Mouse (Mus musculus) 3T3-L1 (cell line): Measurements from ENCODE around the gene Il21r.

ENCODE experiments used
- DNase-seq: peaks from one replicate; pipeline ENCODE4 v3.0.0-alpha.2; 2015; ENCODE audit warnings: low read depth, low spot score

Gene Il21r

DNA sequence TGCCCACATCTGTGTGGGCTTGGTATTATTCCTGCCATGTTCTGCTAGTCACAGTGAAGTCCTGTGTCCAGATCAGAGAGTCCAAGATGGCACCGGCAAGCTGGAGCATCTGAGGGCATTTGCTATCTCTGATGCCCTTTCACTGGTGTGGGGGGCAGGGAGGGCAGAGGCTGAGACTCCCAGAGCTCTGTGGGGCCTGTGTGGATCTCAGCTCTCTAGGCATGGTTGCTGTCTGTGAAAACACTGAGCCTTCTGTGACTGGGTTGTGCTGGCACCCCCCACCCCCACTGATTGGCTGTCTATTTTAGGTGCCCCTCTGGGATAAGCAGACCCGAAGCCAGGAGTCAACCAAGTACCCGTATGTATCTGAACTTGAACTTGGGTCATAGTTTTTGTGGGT is 28.4 kb upstream of the Il21r start:
- DNase-seq = no peak

DNA sequence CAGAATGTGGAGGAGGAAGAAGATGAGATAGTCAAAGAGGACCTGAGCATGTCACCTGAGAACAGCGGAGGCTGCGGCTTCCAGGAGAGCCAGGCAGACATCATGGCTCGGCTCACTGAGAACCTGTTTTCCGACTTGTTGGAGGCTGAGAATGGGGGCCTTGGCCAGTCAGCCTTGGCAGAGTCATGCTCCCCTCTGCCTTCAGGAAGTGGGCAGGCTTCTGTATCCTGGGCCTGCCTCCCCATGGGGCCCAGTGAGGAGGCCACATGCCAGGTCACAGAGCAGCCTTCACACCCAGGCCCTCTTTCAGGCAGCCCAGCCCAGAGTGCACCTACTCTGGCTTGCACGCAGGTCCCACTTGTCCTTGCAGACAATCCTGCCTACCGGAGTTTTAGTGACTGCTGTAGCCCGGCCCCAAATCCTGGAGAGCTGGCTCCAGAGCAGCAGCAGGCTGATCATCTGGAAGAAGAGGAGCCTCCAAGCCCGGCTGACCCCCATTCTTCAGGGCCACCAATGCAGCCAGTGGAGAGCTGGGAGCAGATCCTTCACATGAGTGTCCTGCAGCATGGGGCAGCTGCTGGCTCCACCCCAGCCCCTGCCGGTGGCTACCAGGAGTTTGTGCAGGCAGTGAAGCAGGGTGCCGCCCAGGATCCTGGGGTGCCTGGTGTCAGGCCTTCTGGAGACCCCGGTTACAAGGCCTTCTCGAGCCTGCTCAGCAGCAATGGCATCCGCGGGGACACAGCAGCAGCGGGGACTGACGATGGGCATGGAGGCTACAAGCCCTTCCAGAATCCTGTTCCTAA is 27.3 kb upstream of the Il21r start:
- DNase-seq = no peak

DNA sequence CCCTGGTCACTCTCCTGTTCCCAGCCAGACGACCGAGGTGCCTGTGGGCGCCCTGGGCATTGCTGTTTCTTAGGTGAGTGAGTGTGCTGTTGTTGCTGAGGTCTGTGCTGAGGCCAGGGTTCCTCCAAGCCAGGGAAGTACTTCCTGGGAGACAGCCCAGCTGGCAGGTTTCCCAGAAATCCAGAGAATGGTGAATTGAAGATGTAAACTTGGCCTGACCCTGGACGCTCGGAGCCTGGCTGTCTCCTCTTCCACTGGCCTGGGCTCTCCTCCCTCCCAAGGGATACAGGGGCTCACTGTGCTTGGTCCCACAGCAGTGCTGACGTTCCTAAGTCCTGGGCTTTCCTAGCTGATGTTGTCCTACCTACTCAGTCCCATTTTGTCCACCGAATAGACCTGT is 26.2 kb upstream of the Il21r start:
- peak; percentile 85 for DNase-seq

DNA sequence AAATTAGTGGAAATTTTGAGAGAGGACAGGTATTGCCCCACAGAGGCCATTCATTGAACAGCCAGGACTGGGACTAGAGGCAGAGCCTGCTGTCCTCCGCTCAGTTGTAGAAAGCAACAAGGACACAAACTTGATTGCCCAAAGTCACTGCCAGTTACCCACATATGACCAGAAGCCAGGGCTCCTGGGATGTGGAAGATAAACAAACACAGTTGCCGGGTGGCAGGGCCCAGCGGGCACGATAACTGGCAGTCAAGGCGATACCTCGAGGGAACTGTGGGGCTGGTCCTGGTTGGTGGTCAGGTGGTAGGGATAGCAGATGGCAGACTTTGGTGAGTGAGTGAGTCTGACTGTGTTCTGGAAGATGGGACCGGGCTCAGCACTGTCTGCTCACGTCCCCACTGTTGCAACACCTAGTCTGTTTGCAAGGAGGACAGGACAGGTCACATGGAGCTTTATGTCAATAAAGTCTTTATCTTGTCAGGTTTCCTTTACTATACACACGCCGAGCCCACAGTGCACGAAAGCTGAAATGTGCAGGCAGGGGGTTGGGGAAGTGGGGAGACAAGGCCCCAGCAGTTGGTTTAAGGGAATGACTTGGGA is 25.6 kb upstream of the Il21r start:
- no peak for DNase-seq

DNA sequence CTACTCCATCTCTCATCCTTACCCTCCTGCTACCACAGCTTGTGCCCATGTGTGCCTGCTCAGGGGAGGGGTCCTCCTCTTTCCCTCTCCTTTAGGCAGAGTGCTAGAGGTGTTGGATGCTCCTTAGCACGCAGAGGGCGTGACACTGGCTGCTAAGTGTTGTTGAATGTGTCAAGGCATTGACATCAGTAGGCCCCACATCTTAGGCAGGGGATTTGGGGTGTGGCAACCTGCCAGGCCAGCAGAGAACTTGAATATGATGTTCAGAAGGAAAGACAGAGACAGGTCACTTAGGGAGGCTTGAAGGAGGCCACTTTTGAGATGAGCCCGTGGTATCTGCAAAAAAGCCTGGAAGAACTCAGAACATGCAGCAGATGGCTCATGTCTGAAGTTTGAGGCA is 25.1 kb upstream of the Il21r start:
- no peak for DNase-seq

DNA sequence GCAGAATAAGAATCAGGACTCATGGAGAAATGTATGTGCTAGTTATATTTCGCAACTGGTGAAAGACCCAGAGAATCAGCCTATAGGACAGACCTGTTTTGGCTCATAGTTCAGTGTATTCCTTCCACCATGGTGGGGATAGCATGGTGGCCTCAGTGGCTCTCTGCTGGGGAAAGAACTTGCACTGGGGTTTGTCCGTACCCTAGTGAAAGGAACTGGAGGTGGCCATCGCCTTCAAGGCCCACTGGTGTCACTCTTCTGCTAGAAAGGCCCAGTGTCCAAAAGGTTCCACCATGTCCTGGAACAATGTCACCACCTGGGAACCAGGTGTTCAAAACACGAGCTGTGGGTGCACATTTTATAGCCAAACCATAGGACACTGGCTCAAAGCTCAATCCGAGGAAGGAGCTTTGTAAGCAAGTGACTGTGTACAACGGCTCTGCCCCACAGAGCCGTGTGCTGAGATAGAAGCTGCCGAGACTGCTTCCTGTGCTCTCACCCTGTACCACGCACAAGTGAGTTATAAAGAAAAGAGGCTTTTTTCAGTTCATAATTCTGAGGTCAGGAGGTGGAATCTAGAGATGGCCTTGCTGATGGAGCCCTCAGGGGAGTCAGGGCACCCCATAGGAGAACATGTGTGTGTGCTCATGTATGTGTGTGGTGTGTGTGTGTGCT is 23.5 kb upstream of the Il21r start:
- DNase-seq = no peak

DNA sequence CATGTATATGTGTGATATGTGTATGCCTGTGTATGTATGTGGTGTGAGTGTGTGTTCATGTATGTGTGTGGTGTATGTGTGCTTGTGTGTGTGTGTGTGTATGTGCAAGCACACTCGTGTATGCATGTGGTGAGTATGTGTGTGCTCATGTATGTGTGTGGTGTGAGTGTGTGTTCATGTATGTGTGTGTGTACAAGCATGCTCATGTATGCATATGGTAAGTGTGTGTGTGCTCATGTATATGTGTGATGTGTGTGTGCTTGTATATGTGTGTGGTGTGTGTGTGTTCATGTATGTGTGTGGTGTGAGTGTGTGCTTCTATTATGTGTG is 23.0 kb upstream of the Il21r start:
- no peak for DNase-seq

DNA sequence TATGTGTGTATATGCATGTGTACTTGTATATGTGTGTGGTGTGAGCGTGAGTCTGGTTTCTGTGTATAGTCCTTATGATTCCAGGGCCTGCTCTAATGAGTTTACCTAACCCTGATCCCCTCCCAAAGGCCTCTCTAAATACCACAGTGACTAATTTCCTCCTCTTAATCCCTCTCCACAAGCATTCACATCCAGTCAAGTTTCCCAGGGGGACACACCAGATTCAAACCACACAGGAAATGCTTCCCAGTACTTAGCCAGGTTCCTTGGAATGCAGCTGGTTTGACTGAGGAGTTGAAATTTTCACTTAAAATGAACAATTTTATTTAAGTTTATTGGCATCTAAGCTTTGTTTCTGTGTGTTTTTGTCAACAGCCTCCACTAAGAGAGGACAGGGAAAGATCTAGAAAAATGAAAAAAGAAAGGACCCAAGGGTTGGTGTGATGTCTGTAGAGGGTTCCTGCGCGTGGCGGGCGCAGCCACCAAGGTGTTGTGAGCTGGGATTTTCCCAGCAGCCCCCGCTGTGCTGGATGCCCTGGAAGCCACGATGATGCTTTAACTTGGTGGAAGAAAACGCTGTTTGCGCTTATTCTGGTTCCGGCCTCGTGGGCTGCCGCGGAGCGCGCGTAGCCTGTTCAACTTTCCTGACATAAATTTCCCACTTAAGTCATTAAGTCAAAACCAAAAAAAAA is 22.5 kb upstream of the Il21r start:
- DNase-seq = peak; percentile 80

DNA sequence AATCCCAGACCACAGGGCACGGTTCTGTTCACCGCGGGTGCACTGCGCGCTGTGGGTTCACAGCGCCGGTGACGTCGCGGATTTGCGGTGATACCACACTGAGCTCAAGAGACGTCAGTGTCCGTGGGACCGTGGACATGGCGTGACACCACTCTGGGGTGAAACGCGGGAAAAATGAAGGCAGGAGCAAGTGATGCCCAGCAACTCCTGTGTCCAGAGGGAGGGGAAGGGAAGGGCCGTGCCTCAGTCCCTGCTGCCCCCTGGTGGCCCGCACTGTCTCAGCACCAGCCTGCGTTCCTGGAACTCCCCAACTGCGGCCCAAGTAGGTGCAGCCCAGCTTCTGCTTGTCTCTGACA is 21.9 kb upstream of the Il21r start:
- DNase-seq = peak; percentile 82

DNA sequence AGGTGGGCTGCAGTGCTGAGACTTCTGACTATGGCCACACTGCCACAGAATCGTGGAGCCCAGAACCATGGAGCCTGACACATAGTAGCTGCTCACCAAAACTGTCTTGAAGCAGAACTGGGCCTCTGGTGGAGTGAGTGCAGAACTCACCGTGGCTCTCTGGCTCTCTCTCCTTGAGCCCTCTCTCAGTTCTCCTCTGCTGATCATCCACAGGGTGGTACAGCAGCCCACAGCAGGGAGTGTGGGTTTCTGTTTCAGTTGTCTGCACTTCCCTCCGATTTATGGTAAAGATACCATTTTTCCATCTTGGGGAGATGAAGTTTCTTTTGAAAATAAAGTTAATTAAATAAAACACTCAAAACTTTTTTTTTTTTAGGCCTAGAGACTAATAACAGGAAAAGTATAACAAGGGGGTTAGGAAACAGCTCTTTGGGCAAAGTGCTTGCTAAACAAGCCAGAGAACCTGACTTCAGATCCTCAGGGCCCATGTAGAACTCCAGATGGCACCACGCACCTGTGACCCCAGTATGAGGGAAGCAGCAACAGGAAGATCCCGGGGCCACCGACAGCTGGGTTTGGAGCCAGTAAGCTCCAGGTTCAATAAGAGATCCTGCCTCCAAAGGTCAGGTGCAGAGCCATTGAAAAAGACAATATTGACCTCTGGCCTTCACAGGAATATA is 19.8 kb upstream of the Il21r start:
- no peak for DNase-seq

DNA sequence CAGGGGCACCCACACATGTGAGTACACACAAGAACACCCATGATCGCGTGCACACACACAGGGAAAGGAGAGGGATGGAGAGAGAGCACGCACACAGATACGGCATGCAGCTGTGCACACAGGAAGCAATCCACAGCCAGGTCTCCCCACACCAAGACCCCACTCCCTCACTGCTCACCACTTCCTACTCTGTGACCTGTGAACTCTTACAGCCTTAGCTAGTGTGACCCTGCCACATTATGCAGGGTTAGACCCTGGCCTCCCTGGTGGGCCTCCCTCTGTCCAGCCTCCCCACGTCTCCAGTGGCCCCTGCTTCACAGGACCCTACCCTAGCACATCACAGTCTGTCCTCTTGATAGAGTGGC is 19.2 kb upstream of the Il21r start:
- no peak for DNase-seq

DNA sequence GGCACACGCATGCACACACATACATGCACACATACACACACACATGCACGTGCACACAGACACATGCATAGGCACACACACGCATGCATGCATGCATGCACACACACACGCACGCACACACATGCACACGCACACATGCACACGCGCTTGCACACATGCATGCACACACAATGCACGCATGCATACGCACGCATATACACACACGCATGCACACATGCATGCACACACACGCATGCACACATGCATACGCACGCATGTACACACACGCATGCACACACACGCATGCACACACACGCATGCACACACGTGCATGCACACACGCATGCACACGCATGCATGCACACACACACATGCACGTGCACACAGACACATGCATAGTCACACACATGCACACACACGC is 16.9 kb upstream of the Il21r start:
- DNase-seq = no peak

DNA sequence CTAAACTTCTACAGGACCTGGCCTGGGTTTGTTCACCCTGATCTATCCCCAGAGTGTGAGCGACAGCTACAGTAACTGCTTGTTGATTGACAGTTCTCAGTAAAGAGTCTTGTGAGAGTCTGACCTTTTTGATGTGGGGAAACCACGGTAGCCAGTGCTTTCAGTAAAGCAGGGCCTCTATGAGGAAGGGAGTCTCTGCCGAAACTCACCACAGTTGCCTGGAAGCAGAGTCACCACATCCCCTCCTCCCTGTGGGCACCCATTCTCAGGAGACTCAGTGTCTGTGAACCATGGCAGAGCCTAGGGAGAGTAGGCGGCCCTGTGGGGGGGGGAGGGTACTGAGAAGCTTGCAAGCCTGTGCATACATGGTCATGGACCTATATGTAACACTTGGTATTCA is 14.5 kb upstream of the Il21r start:
- DNase-seq = no peak

DNA sequence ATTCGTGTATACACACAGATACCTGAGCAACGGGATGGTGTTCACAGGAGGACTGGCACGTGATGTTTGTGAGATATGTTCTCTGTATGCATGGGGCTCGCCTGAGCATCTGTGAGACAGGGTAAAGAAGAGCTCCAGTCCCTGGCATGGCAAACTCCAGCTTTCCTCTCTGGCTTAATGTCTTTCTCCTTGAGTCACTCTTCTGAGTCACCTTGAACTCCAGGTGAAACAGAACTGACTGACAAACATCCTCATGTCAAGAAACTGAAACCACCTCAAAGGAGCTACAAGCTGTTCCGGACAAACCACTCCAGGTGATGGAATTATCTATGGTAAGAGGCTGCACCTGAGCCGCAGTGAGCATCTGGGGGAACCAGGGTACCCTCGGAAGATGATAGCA is 13.3 kb upstream of the Il21r start:
- no peak for DNase-seq

DNA sequence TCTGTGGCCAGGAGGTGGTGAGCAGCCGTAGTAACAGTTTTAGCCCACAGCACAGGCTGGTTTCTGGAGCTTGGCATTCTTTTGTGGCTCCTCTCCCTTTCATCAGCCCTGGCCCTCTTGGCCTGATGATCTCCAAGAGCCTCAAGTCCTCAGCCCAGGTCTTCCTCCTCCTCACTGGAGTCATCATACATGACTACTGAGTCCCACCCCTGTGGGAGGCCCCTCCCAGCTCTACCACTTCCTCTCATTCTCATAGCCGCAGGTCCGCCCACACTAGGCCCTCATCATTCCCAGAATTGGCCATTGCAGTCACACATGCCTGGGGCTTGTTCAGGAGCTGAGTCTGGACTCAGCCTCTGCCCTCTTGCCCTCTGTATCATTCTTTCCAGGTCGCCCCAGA is 9.4 kb upstream of the Il21r start:
- DNase-seq = no peak

DNA sequence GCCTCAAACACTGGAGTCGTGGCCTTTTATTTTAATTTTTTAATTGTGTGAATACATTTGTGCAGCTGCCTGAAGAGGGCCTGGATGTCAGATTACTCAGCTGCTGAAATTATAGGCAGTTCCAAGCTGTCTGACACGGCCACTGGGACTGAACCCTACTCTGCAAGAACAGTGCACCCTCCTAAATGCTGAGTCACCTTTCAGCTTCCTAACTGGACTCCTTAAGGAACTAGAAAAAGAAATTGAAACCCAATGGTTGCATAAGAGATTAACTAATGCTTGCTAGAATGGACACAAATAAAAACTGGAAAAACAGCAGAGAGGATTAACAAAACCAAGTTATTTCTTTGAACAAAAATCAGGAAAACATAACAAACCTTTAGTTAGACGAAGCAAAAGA is 6.8 kb upstream of the Il21r start:
- DNase-seq = peak; percentile 46

DNA sequence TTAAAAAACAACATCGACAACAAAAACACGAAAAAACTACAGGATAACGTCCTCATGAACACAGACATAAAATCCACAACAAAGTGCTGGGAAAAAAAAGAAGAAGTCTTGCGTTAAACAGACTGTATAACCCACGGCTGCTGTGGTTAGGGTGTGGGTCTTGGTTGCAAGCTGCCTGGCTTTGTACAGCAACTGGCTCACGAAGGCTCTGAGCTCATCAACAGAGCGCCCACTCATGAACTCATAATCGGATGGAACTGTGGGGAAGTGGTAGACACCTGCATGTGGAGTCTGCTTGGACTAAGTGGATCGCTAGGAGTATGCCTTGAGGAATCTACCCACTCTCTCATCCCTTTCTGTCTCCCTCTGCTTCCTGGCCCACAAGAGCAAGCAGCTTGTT is 6.1 kb upstream of the Il21r start:
- DNase-seq = no peak

DNA sequence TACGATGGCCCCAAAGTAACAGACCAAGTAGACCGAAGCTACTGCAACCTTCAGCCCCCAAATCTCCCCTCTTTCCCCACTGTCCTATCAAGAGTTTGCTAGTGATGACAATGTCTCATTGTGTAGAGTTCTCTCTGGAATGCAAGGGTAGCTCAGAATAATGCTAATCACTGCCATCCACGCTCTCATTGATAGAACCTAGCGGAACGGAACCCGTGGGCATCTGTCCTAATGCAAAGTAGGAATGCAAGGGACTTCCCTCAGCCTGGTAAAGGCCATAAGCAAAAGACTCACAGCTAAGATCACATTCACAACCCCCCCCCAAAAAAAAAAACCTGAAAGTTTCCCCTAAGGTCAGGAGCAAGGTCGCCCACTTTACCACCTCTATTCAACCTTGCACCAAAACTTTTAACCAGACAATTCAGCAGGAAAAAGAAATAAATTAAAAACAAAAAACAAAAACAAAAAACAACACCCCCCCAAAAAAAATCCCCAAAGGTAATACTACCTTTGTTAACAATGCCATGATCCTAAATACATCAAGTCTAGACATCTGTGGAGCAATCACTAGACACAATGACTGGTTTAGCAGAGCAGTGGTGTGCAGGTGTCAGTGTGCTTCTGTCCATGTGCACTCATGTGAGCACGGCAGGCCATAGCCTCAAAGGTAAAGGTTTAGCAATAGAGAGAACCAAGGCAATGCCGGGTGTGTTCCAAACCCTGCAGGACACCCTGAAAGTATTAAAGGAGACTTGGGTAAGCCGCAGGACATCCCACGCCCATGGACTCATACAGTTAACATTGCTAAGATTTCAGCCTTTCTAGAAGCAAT is 5.5 kb upstream of the Il21r start:
- no peak for DNase-seq

DNA sequence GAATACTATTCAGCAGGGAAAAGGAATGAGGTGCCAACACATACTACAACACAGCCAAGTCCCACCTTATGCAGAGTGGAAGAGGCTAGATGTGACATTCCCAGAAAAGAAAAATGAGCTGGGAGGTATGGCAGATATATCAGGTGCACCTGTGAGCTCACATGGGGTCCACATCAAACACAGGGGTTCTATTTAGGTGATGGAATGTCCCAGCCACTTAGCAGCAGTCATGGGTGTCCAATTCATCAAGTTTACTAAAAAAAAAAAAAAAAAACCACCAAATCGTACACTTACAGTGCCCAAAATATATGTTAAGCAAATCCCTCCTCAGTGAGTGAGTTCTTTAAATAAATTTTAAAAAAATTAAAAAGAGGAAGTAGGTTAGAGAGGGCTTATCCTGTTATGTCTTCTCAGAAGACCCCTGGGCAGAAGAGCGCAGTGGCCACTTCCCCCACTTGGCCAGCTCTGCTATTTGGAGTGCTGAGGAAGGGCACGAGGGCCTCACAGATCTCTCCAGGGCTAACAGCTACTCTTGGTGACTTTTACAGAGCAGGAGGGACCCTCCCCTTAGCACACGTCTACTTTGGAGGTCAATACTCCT is 3.8 kb upstream of the Il21r start:
- DNase-seq = no peak

DNA sequence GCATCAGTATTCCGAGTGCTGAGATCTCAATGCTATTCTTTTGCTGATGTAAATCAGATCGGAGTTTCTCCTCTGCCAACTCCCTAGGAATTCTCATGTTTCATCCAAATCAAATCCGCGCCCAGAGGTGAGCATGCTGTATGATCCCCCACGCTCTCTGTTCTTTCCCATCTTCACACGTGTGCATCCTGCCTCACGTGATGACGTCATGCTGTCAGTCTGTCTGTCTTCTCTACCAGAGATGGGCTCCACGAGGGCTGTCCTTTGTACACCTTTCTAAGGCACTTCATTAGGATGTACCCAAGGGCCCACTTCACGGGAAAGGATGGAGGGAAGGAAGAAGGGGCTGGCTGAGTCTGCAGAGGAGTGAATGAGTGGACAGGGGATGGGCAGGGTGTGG is 3.1 kb upstream of the Il21r start:
- no peak for DNase-seq
